Mouse (Mus musculus) thymus, adult 2 months (tissue): Measurements from ENCODE around the gene Ddx39. TPM values are rescaled to one million over a fixed set of nuclear protein-coding genes. Genes with fewer than 3 reads are reported as not detected.

ENCODE experiments used
- DNase-seq: peaks from one replicate; pipeline ENCODE4 v3.0.0; 2021
- H3K27ac ChIP-seq: fragments of 200-500 bp; 2 replicates; pipeline ENCODE4 v1.5.1; 2012; ENCODE audit warnings: low read length, control low read depth; ENCODE audit not compliant: control insufficient read depth, insufficient read depth
- H3K27me3 ChIP-seq: fragments of 200-500 bp; 2 replicates; pipeline ENCODE4 v1.6.1; 2012; ENCODE audit warnings: mild to moderate bottlenecking, low read length, moderate library complexity, mixed read lengths; ENCODE audit not compliant: control insufficient read depth, insufficient read depth
- H3K36me3 ChIP-seq: fragments of 200-500 bp; 2 replicates; pipeline ENCODE4 v1.6.1; 2012; ENCODE audit warnings: mild to moderate bottlenecking, low read length, moderate library complexity; ENCODE audit not compliant: control insufficient read depth, insufficient read depth
- H3K4me1 ChIP-seq: fragments of 200-500 bp; replicated peaks from 2 replicates; pipeline ENCODE4 v1.6.1; 2012; ENCODE audit warnings: low read length; ENCODE audit not compliant: control insufficient read depth, insufficient read depth
- H3K4me3 ChIP-seq: fragments of 200-500 bp; 2 replicates; pipeline ENCODE4 v1.5.1; 2012; ENCODE audit warnings: mild to moderate bottlenecking, low read length, control low read depth, moderate library complexity; ENCODE audit not compliant: control insufficient read depth, insufficient read depth
- CTCF ChIP-seq: fragments of 200-500 bp; IDR thresholded peaks from 2 replicates; pipeline ENCODE4 v1.5.1; 2012; ENCODE audit warnings: mild to moderate bottlenecking, control low read depth, low read length, moderate library complexity, borderline replicate concordance; ENCODE audit not compliant: control insufficient read depth, poor library complexity, insufficient read depth; ENCODE audit errors: extremely low read depth
- POLR2A ChIP-seq: fragments of 200-500 bp; IDR thresholded peaks from 2 replicates; pipeline ENCODE4 v1.6.1; 2012; ENCODE audit warnings: mild to moderate bottlenecking, low read length, control low read depth, moderate library complexity; ENCODE audit not compliant: control insufficient read depth, poor library complexity, insufficient read depth; ENCODE audit errors: extremely low read depth
- WGBS: fragments of 180-500 bp; shearing (Covaris S2); methylation state at CpG from one replicate; pipeline ENCODE4 v1.1.7; 2018; 5-methylcytosine and 5-hydroxymethylcytosine counted together
- polyA plus RNA-seq: library from polyadenylated mRNA; depleted of rRNA; stranded (reverse); fragments of >200 nt; gene quantifications from 2 replicates; pipeline ENCODE4 v1.2.3, GENCODE M21; 2012

The Ddx39 gene
- polyA plus RNA-seq, 1 experiment: 157 TPM

DNA sequence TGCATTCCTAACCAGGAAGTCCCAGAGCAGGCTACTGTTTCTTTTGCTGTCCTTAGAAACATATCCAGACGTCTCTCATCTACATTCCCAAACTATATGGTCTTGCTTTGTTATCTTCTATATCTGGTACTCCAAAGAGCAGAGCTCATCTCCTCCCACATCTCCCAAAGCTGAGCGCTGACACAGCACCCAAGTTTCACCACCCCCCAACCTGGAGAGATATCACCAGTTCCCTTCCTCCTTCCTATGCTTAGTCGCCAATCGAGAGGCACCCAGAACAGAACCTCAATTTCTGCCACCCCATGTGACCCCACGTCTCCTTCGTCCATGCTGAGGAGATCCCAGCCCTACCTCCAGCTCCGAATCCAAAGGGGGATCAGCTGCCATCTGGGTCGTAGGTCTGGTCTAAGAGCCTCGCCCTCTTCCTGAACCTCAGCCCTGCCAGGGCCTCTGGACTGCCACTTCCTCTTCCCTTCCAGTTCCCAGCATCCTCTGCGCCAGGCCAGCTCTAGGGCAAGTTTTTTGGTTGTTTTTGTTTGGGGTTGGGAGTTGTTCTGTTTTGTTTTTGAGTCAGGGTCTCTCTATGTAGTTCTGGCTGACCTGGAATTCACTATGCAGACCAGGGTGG, 21.3 kb upstream of the Ddx39 start:
- TF ChIP-seq CTCF (0 out of 2 replicates have a peak, but pooled peaks have one; percentile 22), POLR2A (no peak)
- peak; percentile 58 for DNase-seq
- 0 out of 2 replicates have a peak overlapping the region, but pooled peaks have one; percentile 25 for H3K27ac ChIP-seq
- peaks cover 44% of the 10 kb centered on the region for H3K4me1 ChIP-seq
- 38% methylated on average over 10 of the region's 10 CpGs for WGBS
- H3K36me3 ChIP-seq: peaks cover 39% of the 10 kb centered on the region
- H3K4me3 ChIP-seq: peak overlapping the region; percentile 27
- H3K27me3 ChIP-seq: no peaks in the 10 kb centered on the region

DNA sequence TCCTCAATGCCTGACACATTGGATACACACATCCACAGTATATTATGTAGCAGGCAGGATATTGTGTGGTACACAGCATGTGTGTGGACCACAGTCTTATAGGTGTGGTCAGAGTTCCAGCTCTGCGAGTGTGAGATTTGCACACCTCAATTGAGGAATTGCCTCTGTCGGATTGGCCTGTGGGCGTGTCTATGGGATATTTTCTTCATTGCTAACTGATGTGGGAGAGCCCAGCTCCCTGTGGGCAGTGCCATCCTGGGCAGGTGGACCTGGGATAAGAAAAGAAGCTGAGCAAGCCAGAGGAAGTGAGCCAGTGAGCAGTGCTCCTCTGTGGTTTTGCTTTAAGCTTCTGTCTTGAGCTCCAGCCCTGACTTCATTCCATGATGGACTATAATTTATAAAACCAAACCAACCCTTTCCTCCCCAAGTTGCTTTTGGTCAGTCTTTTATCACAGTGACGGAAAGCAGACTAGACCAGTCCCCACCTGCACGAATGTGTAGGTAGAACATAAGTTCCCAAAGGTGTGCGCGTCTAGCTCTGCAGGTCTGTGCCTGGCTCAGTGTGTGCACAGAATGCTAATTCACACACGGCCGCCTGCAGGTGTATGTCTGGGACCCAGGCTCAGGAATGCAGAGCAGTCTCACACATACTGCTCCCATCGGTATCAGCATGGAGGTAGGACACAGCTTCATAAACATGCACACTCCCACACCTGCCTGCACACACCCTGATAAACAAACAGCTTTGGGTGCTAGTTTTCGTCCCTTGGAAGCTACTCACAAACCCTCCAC, 20.4 kb upstream of the Ddx39 start:
- TF ChIP-seq POLR2A: no peak
- TF ChIP-seq CTCF: no peak
- 63% methylated on average over 11 of the region's 11 CpGs for WGBS
- H3K27ac ChIP-seq: peak overlapping the region; percentile 55
- peaks cover 33% of the 10 kb centered on the region for H3K36me3 ChIP-seq
- H3K4me3 ChIP-seq: no peak overlapping the region
- no peaks in the 10 kb centered on the region for H3K27me3 ChIP-seq
- H3K4me1 ChIP-seq: peaks cover 44% of the 10 kb centered on the region
- DNase-seq: no peak

DNA sequence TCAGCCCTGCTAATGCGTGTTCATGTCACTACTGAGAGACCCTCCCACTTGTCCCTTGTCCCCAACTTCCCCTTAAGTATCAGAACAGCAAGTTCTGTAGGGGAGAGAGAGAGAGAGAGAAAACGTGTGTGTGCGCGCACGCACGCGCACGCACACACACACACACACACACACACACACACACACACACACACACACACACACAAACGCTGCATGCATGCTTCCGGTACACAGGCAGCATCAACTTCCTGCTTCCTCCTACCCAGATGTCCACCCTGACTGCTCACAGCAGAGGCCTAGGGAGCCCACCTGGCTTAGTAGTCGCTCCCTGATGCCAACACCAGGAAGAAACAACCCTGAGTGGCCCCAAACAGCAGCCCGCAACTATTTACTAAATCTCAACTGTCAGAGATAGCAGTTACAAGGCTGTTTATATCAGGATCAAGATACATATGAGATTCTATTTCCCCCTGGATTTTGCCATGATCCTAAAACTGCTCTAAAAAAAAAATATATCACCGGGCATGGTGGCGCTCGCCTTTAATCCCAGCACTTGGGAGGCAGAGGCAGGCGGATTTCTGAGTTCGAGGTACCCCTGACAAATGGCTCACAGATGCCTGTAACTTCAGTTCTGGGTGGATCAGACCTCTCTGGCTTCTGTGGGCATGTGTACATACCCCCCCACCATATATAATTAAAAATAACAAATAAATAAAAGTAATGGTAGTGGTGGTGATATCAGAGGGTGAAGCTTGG, 19.4 kb upstream of the Ddx39 start:
- H3K4me3 ChIP-seq: no peak overlapping the region
- 54% methylated on average over 10 of the region's 17 CpGs for WGBS
- H3K4me1 ChIP-seq: peaks cover 48% of the 10 kb centered on the region
- peak; percentile 47 for DNase-seq
- TF ChIP-seq CTCF (no peak), POLR2A (no peak)
- peak overlapping the region; percentile 60 for H3K27ac ChIP-seq
- peaks cover 24% of the 10 kb centered on the region for H3K36me3 ChIP-seq
- H3K27me3 ChIP-seq: no peaks in the 10 kb centered on the region

DNA sequence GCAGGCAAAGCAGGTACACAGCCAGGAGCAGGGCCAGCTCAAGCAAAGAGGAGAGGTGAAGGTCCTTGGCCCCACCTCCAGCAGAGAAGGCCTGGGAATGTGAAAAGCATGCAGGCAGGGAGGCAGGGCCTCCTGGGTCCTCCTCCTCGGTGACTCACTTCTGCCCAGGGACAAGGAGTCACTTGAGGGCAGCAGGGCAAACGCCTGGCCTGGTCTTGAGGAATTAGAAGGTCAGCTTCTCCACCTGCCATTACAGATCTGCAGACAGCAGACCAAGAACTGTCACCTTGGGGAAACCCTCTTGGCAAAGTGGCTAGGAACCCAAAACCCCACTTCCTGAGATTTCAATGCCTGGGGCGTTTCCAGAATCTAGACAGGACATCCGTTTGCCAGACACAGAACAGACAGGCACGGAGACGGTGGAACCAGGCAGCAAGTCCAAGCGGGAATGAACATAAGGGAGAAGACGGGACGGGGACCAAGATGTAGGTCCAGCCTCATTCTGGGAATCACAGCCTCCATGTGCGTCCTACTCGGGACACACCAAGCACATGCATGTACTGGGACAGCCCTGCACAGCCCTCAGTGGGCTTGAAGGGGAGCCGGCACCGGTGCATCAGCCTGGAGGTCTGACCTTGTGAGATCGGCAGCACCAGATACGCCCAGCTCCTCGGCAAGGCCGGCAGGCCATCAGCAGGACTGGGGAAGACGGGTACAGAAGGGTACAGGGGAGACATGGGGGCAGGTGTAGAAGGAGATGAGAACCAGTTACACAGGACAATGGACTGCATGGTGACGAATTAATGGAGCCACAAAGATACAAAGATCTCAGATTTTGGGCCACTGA, 17.4 kb upstream of the Ddx39 start:
- H3K27ac ChIP-seq: peak overlapping the region; percentile 45
- TF ChIP-seq CTCF: no peak
- no peak for TF ChIP-seq POLR2A
- no peaks in the 10 kb centered on the region for H3K27me3 ChIP-seq
- peaks cover 48% of the 10 kb centered on the region for H3K4me1 ChIP-seq
- WGBS: 25% methylated on average over 19 of the region's 19 CpGs
- peaks cover 4% of the 10 kb centered on the region for H3K36me3 ChIP-seq
- peak overlapping the region; percentile 81 for H3K4me3 ChIP-seq
- DNase-seq: no peak

DNA sequence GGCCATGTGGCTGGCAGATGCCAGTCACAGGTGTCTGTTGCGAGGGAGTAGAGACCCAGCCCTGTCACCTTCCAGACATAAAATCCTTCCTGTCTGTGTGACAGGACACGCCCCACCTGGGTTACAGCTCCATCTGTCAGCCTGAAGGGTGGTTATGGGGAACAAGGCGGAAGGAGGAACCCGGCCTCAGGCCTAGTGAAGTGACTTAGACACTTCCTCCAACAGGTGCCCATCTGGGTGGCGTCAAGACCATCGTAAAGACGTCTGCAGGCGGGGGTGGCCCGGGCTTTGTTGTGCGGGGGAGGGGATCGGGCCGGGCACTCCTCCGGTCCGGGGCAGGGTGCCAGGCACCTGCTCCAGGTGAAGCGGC, 16.7 kb upstream of the Ddx39 start:
- DNase-seq: peak; percentile 78
- Histone ChIP-seq H3K4me1 (peaks cover 48% of the 10 kb centered on the region), H3K4me3 (peak overlapping the region; percentile 81), H3K27me3 (no peaks in the 10 kb centered on the region), H3K36me3 (no peaks in the 10 kb centered on the region), H3K27ac (peak overlapping the region; percentile 63)
- WGBS: under 1% methylated on average over 15 of the region's 15 CpGs
- peak; percentile 38; the same call in 1 of the 2 replicates for TF ChIP-seq POLR2A
- TF ChIP-seq CTCF: no peak
